17 mouse cellular contexts compared by ENCODE assay signal in genomic region chr1:153997201-153998181, GRCm38 (mm10).
A peak's percentile ranks its signal among the peaks of the same experiment; 100 is the strongest.
DNase-seq lines count a peak whose midpoint lies in the region; ATAC-seq and TF ChIP-seq lines count a peak whose summit lies in the region.
"Had no signal": no experiment of that assay in that cellular context is flagged by ENCODE, and none has a peak within 500 bp of the region (broad histone marks: within the 10 kb centered on the region; RNA-seq: fewer than 3 reads in every experiment).

No protein-coding gene starts in this region.

- no peak for TF ChIP-seq CTCF in lung, embryonic 14.5 days (IDR thresholded peaks at IDR 0.05; ENCODE audit: low read depth)
- no peak for TF ChIP-seq CTCF in cortical plate, adult 2 months (IDR thresholded peaks at IDR 0.05; ENCODE audit: extremely low read depth, insufficient read depth, low read length)

- no peak overlapping the region for H3K9ac ChIP-seq in lung, embryonic 14.5 days
- H3K9ac ChIP-seq: embryonic facial prominence, embryonic 13.5 days; forebrain, postnatal 0 days; heart, embryonic 15.5 days; hindbrain, embryonic 13.5 days; liver, embryonic 12.5 days had no signal

- H3K4me3 ChIP-seq in lung, embryonic 14.5 days (ENCODE audit: low read depth, low read length) = no peak overlapping the region
- H3K4me3 ChIP-seq in cortical plate, adult 2 months (ENCODE audit: insufficient read depth, low read length) = no peak overlapping the region
- H3K4me3 ChIP-seq: embryonic facial prominence, embryonic 13.5 days; heart, adult 2 months; heart, embryonic 15.5 days; hindbrain, embryonic 13.5 days; liver, embryonic 12.5 days had no signal

- no peak for TF ChIP-seq POLR2A in cortical plate, adult 2 months (IDR thresholded peaks at IDR 0.05; ENCODE audit: extremely low read depth, insufficient read depth, low read length)

- H3K27me3 ChIP-seq in lung, embryonic 14.5 days (ENCODE audit: insufficient read depth, low read length) = no peaks in the 10 kb centered on the region
- H3K27me3 ChIP-seq: embryonic facial prominence, embryonic 13.5 days; heart, embryonic 15.5 days; liver, embryonic 12.5 days had no signal

- peak; percentile 78 for ATAC-seq in lung, embryonic 14.5 days (ENCODE audit: insufficient read depth)
- ATAC-seq: forebrain, postnatal 0 days; liver, embryonic 12.5 days had no signal

- H3K4me2 ChIP-seq in lung, embryonic 14.5 days = no peak overlapping the region
- H3K4me2 ChIP-seq: embryonic facial prominence, embryonic 13.5 days; heart, embryonic 15.5 days; hindbrain, embryonic 13.5 days; liver, embryonic 12.5 days had no signal

- peak; percentile 61 for DNase-seq in heart, adult 11 months
- DNase-seq in heart, postnatal 4 days = no peak
- DNase-seq in lung, embryonic 14.5 days = peak; percentile 48
- no peak for DNase-seq in lung, postnatal 36 days
- DNase-seq in brain, adult 2 months (ENCODE audit: low read depth, low spot score) = peak; percentile 95
- DNase-seq in urinary bladder, postnatal 14 days (ENCODE audit: low spot score) = no peak
- DNase-seq in MN1 (ENCODE audit: low spot score) = no peak
- DNase-seq: forebrain, postnatal 0 days; heart, adult 2 months; kidney, adult 9 months; left cerebral cortex, postnatal 4 days; thymus, postnatal 4 days had no signal

- H3K4me1 ChIP-seq in lung, embryonic 14.5 days (ENCODE audit: insufficient read depth) = peaks cover 6% of the 10 kb centered on the region; the same call in 1 of the 2 replicates
- H3K4me1 ChIP-seq in cortical plate, adult 2 months (ENCODE audit: control insufficient read depth, insufficient read depth, low read length) = no peaks in the 10 kb centered on the region; the same call in 1 of the 2 replicates
- H3K4me1 ChIP-seq: embryonic facial prominence, embryonic 13.5 days; heart, embryonic 15.5 days had no signal

- no peaks in the 10 kb centered on the region for H3K36me3 ChIP-seq in lung, embryonic 14.5 days (ENCODE audit: insufficient read depth)
- H3K36me3 ChIP-seq: embryonic facial prominence, embryonic 13.5 days; heart, embryonic 15.5 days; hindbrain, embryonic 13.5 days; liver, embryonic 12.5 days had no signal

- H3K27ac ChIP-seq in lung, embryonic 14.5 days (ENCODE audit: low read depth) = no peak overlapping the region
- peak overlapping the region; percentile 59; the same call in 1 of the 2 replicates for H3K27ac ChIP-seq in cortical plate, adult 2 months (ENCODE audit: insufficient read depth, low read length)
- H3K27ac ChIP-seq: embryonic facial prominence, embryonic 13.5 days; heart, adult 2 months; heart, embryonic 15.5 days; hindbrain, embryonic 13.5 days; liver, embryonic 12.5 days had no signal

- WGBS in lung, embryonic 14.5 days = 35% methylated on average over 15 of the region's 15 CpGs

- H3K9me3 ChIP-seq in lung, embryonic 14.5 days (ENCODE audit: low read depth, low read length) = no peaks in the 10 kb centered on the region
- H3K9me3 ChIP-seq: heart, embryonic 15.5 days; hindbrain, embryonic 13.5 days; liver, embryonic 12.5 days had no signal

Comparison
In these comparisons a context has a peak if more than half of its experiments do, and no peak if none do; other contexts are left out.
1. DNase-seq: peak in heart, adult 11 months (single experiment), lung, embryonic 14.5 days (single experiment) and brain, adult 2 months (single experiment); none in heart, postnatal 4 days (single experiment), lung, postnatal 36 days (single experiment), urinary bladder, postnatal 14 days (single experiment) and MN1 (single experiment).